Mouse (Mus musculus) erythroblast, embryonic 14.5 days (primary cell): ENCODE data around the gene Gja1.

Experiments used
- GATA1 ChIP-seq: IDR thresholded peaks from 2 replicates; pipeline ENCODE4 v1.6.1; 2012; ENCODE audit warnings: low read length, inconsistent platforms, mixed read lengths
- TAL1 ChIP-seq: IDR thresholded peaks from 3 replicates; pipeline ENCODE4 v1.6.1; 2012; ENCODE audit warnings: low read length, inconsistent platforms, mixed read lengths

DNA sequence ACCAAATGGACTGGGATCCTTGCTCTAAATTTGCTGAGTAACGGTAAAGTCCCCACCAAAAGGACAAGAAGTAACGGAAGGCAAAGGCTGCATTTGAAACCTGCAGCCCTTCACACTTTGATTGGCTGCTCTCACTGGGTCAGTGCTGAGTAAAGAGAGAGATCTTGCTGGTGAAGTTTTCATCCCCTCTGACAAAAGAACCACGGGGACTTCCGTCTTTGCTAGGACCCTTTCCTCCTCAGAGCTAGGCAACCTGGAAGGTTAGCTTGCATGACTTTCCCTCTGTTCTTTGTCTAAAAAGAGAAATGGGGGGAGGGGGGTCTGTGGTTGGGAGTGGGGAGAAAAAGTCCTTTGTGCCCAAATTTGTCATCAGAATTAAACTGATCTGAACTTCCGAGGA, 51.9 kb downstream of the Gja1 start:
- TF ChIP-seq GATA1 (no peak), TAL1 (no peak)
